Mouse (Mus musculus) heart, adult 2 months (tissue): Measurements from ENCODE around the gene Lrrc18. TPM values are rescaled to one million over a fixed set of nuclear protein-coding genes. Genes with fewer than 3 reads are reported as not detected.

Source experiments
- DNase-seq, 2 experiments: peaks; one replicate each; pipeline ENCODE4 v3.0.0; 2021
- H3K27ac ChIP-seq: fragments of 200-600 bp; 2 replicates; pipeline ENCODE4 v1.8.1; 2022
- H3K27me3 ChIP-seq: fragments of 200-500 bp; 2 replicates; pipeline ENCODE4 v1.6.1; 2012; ENCODE audit warnings: mild to moderate bottlenecking, low read length, inconsistent platforms, mixed read lengths; ENCODE audit not compliant: control insufficient read depth, insufficient read depth
- H3K36me3 ChIP-seq: fragments of 200-500 bp; 2 replicates; pipeline ENCODE4 v1.6.1; 2012; ENCODE audit warnings: low read length, inconsistent platforms; ENCODE audit not compliant: control insufficient read depth, insufficient read depth
- H3K4me1 ChIP-seq: fragments of 200-500 bp; 2 replicates; pipeline ENCODE4 v1.6.1; 2011; ENCODE audit warnings: low read length; ENCODE audit not compliant: control insufficient read depth, insufficient read depth
- H3K4me3 ChIP-seq: fragments of 200-600 bp; 2 replicates; pipeline ENCODE4 v1.8.1; 2022
- H3K79me2 ChIP-seq: fragments of 200-500 bp; replicated peaks from 2 replicates; pipeline ENCODE4 v1.6.1; 2012; ENCODE audit warnings: mild to moderate bottlenecking, inconsistent platforms, low read length, moderate library complexity, mixed read lengths; ENCODE audit not compliant: control insufficient read depth, insufficient read depth
- H3K9ac ChIP-seq: fragments of 200-500 bp; 2 replicates; pipeline ENCODE4 v1.6.1; 2012; ENCODE audit warnings: low read depth, mild to moderate bottlenecking, control low read depth, inconsistent platforms, low read length, mixed read lengths
- CTCF ChIP-seq: fragments of 200-600 bp; IDR thresholded peaks from 2 replicates; pipeline ENCODE4 v1.8.1; 2022; ENCODE audit warnings: antibody characterized with exemption, mild to moderate bottlenecking, moderate library complexity
- EP300 ChIP-seq: fragments of 200-500 bp; IDR thresholded peaks from 2 replicates; pipeline ENCODE4 v1.6.1; 2011; ENCODE audit warnings: low read depth, low read length, control low read depth; ENCODE audit not compliant: insufficient read depth
- POLR2A ChIP-seq: fragments of 200-500 bp; IDR thresholded peaks from 2 replicates; pipeline ENCODE4 v1.6.1; 2011; ENCODE audit warnings: mild to moderate bottlenecking, low read depth, low read length, control low read depth; ENCODE audit not compliant: insufficient read depth
- WGBS: fragments of 180-500 bp; shearing (Covaris S2); methylation state at CpG from one replicate; pipeline ENCODE4 v1.1.7; 2018; 5-methylcytosine and 5-hydroxymethylcytosine counted together
- intact Hi-C: fragments of 180-260 bp; cut with DNase I; formaldehyde crosslinking; loops from one replicate; pipeline ENCODE4 v1.15.1; 2025
- polyA plus RNA-seq: library from polyadenylated mRNA; depleted of rRNA; stranded (reverse); fragments of >200 nt; gene quantifications from 2 replicates; pipeline ENCODE4 v1.2.3, GENCODE M21; 2012; rRNA removed
- total RNA-seq, 2 experiments: library from RNA; stranded (reverse); gene quantifications; 2 replicates each; pipeline ENCODE4 v1.2.3; 2021

Gene Lrrc18
- total and polyA plus RNA-seq, 3 experiments: 0.25 to 0.55 (median 0.50) TPM

DNA sequence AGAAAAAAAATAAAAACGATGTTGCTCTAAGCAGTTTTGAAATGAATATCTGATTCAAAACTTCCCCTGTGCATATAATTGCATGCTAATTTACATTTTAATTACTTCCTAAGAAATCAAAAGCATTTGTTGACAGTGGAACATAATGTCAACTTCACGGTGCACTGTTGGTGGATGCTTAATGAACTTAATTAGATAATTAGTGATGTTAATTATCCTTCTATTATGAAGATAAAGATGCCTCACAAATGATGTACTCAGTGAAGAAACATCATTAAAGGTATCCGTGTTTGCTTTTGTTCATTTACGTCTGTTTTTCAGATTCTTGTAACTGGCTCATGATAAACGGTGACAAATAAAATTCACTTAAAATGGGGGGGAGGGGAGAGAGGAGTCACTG is 71.8 kb downstream of the Lrrc18 start:
- Histone ChIP-seq H3K36me3 (no peaks in the 10 kb centered on the region), H3K79me2 (no peaks in the 10 kb centered on the region), H3K27ac (no peak overlapping the region), H3K27me3 (no peaks in the 10 kb centered on the region), H3K9ac (no peak overlapping the region), H3K4me1 (no peaks in the 10 kb centered on the region), H3K4me3 (no peak overlapping the region)
- DNase-seq: no peak
- intact Hi-C loops: no loop called here
- 80% methylated on average over 5 of the region's 5 CpGs for WGBS
- no peak for TF ChIP-seq CTCF
- no peak for TF ChIP-seq EP300
- no peak for TF ChIP-seq POLR2A

Other genes starting within 250 kb of the Lrrc18 start
- gene Tmem273, start 205.4 kb upstream of the Lrrc18 start, total RNA-seq: under 1 TPM; 0.50 to 0.86 TPM
- gene Tmem273, start 205.4 kb upstream of the Lrrc18 start, polyA plus RNA-seq: 1.1 and 1.3 TPM in 2 replicates
- not detected for gene Fam170b, start 157.4 kb upstream of the Lrrc18 start, total RNA-seq
- 0.09 and 0.10 TPM in 2 replicates for gene Fam170b, start 157.4 kb upstream of the Lrrc18 start, polyA plus RNA-seq
- gene Vstm4, start 134.6 kb upstream of the Lrrc18 start, total RNA-seq: 10 to 100 TPM in 1 of 2 experiments, 1 to 10 TPM in 1; 9.2 to 11.7 TPM
- 6.6 and 12.6 TPM in 2 replicates for gene Vstm4, start 134.6 kb upstream of the Lrrc18 start, polyA plus RNA-seq
- 1 to 10 TPM; 2.6 to 3.7 TPM for gene Wdfy4, start 194.1 kb downstream of the Lrrc18 start, total RNA-seq
- gene Wdfy4, start 194.1 kb downstream of the Lrrc18 start, polyA plus RNA-seq: 2.3 and 2.9 TPM in 2 replicates
- gene Arhgap22, start 222.6 kb downstream of the Lrrc18 start, total RNA-seq: 1 to 10 TPM; 1.3 to 1.6 TPM
- gene Arhgap22, start 222.6 kb downstream of the Lrrc18 start, polyA plus RNA-seq: 3.0 and 3.3 TPM in 2 replicates